Mouse (Mus musculus) ovary, postnatal 14 days (tissue): ENCODE measurements around the gene Gm36210.

Source experiments
- DNase-seq: peaks from one replicate; pipeline ENCODE4 v3.0.0; 2022; ENCODE audit warnings: low spot score

Gm36210 gene

GRCm38 (mm10) chr7:4922931-4923565 lies 16.7 kb upstream of the Gm36210 start:
- DNase-seq: no peak

- peak; percentile 62 for DNase-seq
These were observed 16.2 kb upstream of the Gm36210 start for GRCm38 (mm10) chr7:4922508-4922907.

- no peak for DNase-seq
These were observed 15.6 kb upstream of the Gm36210 start, which contains the start of gene Nat14 for GRCm38 (mm10) chr7:4921824-4922482. Gene Nat14, plus strand, starts transcription at chr7:4922028.

DNA sequence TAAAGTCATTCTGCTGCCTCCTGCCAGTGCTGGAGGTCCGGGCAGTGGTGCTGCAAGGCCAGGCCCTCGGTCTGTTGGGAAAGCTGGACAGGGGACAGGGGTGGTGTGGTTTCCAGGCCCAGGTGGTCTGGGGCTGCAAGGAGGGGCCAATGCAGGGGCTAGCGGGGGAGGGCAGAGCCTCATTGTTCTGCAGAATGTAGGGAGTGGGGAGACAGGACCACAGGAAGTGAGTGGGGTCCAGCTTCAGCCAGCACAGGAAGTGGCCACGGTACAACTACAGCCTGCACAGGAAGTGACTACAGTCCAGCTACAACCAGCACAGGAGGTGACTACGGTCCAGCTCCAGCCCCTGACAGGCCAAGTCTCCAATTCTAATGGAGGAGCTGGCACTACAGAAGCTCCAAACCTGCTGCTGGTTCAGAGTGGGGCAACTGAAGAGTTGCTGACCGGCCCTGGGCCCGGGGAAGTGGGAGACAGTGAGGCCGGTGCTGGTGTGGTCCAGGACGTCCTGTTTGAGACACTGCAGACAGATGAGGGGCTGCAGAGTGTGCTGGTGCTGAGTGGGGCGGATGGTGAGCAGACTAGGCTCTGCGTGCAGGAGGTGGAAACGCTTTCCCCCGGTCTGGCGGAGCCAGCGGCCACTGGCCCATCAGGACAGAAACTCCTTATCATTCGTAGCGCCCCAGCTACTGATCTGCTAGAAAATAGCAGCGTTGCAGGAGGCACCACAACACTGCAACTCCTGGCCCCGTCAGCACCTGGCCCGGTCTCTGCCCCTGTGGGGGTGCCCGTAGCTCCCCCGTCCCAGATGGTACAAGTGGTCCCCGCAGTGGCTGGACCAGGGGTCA lies 14.9 kb upstream of the Gm36210 start:
- DNase-seq: no peak

- DNase-seq: no peak
These were observed 14.2 kb upstream of the Gm36210 start for GRCm38 (mm10) chr7:4920496-4920895.

DNA sequence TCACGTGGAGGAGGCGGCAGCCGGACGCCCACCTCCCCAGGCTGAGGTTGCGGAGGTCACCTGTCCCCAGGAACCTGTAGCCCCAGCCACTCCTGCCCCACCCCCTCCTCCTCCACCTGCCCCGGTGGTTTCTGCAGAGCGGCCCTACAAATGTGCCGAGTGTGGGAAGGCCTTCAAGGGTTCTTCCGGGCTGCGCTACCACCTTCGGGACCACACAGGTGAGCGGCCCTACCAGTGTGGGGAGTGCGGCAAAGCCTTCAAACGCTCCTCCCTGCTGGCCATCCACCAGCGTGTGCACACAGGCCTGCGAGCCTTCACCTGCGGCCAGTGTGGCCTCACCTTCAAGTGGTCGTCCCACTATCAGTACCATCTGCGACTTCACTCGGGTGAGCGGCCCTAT lies 13.7 kb upstream of the Gm36210 start:
- no peak for DNase-seq

GRCm38 (mm10) chr7:4919096-4919495 lies 12.8 kb upstream of the Gm36210 start:
- no peak for DNase-seq

GRCm38 (mm10) chr7:4918681-4919080 lies 12.4 kb upstream of the Gm36210 start:
- DNase-seq: no peak

DNA sequence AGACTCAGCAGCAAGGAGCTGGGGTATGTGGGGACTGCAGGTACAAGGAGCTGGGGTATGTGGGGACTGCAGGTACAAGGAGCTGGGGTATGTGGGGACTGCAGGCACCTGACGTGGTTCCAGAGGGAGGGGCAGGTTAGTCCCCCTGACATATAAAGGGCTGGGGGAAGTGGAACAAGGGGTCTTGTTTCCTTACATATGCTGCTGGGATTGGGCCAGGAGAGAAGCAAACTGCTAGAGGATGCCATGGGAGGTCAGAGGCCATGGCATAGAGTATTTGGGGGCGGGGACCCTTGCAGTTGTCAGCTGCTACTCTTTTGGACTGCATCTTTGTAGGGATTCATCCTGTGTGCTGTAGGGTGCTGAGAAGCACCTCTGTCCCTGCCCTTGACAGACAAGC lies 11.2 kb upstream of the Gm36210 start:
- DNase-seq: no peak

GRCm38 (mm10) chr7:4915669-4916416 lies 9.5 kb upstream of the Gm36210 start:
- no peak for DNase-seq

- peak; percentile 95 for DNase-seq
These were observed 8.8 kb upstream of the Gm36210 start, which contains the start of gene Zfp628 for GRCm38 (mm10) chr7:4915007-4915665. Gene Zfp628, plus strand, starts transcription at chr7:4915217.

DNA sequence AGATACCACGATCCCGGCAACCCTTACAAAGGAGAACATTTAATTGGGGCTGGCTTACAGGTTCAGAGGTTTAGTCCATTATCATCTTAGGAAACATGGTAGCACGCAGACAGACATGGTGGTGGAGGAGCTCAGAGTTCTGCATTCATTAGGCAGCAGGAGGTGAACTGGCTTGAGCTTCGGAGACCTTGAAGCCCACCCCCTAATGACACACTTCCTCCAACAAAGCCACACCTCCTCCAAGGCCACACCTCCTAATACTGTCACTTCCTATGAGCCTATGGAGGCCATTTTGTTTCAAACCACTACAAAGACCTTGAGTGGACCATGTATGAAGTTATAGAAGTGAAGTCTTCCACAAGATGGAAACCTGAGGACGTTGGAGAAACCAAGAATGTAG lies 5.9 kb upstream of the Gm36210 start:
- DNase-seq: no peak

DNA sequence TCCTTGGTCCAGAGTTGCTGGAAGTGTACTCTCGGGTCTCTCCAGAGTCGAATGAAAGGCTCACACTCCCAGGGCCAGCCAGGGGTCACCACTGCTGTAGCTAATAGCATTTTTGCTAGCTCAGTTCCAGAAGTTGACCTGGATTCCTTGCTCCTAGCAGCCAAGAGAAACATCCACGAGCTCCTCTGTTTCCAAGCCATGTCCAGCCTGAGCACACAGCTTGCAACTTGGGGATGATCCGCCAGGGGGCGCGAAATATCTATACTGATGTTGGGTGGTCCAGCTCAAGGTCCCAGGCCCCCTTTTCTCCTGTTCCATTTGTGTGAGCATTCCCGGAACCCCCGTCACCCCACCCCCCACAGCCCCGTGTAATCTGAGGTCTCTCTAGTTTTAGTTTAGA lies 5.2 kb upstream of the Gm36210 start:
- peak; percentile 58 for DNase-seq

- DNase-seq: no peak
These were observed 3.9 kb downstream of the Gm36210 start for GRCm38 (mm10) chr7:4902404-4902803.

GRCm38 (mm10) chr7:4901171-4901570 lies 5.1 kb downstream of the Gm36210 start:
- no peak for DNase-seq

- DNase-seq: no peak
These were observed 5.8 kb downstream of the Gm36210 start for GRCm38 (mm10) chr7:4900523-4900851.

- DNase-seq: no peak
These were observed 6.4 kb downstream of the Gm36210 start for GRCm38 (mm10) chr7:4899649-4900522.

- DNase-seq: no peak
These were observed 7.3 kb downstream of the Gm36210 start for GRCm38 (mm10) chr7:4898851-4899648.

- no peak for DNase-seq
These were observed 11.1 kb downstream of the Gm36210 start for GRCm38 (mm10) chr7:4895186-4895585.

- DNase-seq: no peak
These were observed 19.6 kb downstream of the Gm36210 start for GRCm38 (mm10) chr7:4886680-4887079.
